In genomic region chr4:124610703-124611102, GRCm38 (mm10) we compare ENCODE assay signal across 36 mouse cellular contexts. TPM values are rescaled to one million over a fixed set of nuclear protein-coding genes. Genes with fewer than 3 reads are reported as not detected.
"Had no signal": no experiment of that assay in that cellular context is flagged by ENCODE, and none has a peak within 500 bp of the region (broad histone marks: within the 10 kb centered on the region; RNA-seq: fewer than 3 reads in every experiment).

TSS of gene 3100002H09Rik (minus strand) at chr4:124610803.

- H3K4me2 ChIP-seq: heart, embryonic 11.5 days; heart, embryonic 12.5 days; heart, embryonic 13.5 days; heart, embryonic 15.5 days; hindbrain, embryonic 12.5 days; hindbrain, embryonic 13.5 days; hindbrain, embryonic 14.5 days; hindbrain, embryonic 15.5 days; intestine, embryonic 15.5 days; kidney, embryonic 15.5 days had no signal

- ATAC-seq: hindbrain, embryonic 16.5 days; hindbrain, postnatal 0 days; inflammation-experienced regulatory T-cells, adult 6 months; intestine, embryonic 15.5 days; intestine, embryonic 16.5 days; intestine, postnatal 0 days had no signal

- DNase-seq: heart, postnatal 36 days; kidney, adult 11 months; kidney, adult 18-20 months; kidney, adult 2 months; kidney, adult 8-10 months; kidney, adult 9 months; kidney, postnatal 10 days; kidney, postnatal 14 days; kidney, postnatal 25 days; kidney, postnatal 36 days; kidney, postnatal 4 days; layer of hippocampus, postnatal 36 days had no signal

- H3K9me3 ChIP-seq: heart, embryonic 10.5 days; heart, embryonic 12.5 days; heart, embryonic 13.5 days; heart, embryonic 15.5 days; hindbrain, embryonic 10.5 days; hindbrain, embryonic 12.5 days; hindbrain, embryonic 13.5 days; hindbrain, embryonic 15.5 days; intestine, embryonic 15.5 days; kidney, embryonic 15.5 days had no signal

- H3K4me3 ChIP-seq: heart, embryonic 10.5 days; heart, embryonic 12.5 days; heart, embryonic 13.5 days; heart, embryonic 15.5 days; hindbrain, embryonic 10.5 days; hindbrain, embryonic 12.5 days; hindbrain, embryonic 13.5 days; hindbrain, embryonic 15.5 days; intestine, embryonic 15.5 days; kidney, embryonic 15.5 days; layer of hippocampus, adult 2 months had no signal

- H3K27ac ChIP-seq: heart, embryonic 10.5 days; heart, embryonic 13.5 days; heart, embryonic 15.5 days; hindbrain, embryonic 10.5 days; hindbrain, embryonic 12.5 days; hindbrain, embryonic 13.5 days; hindbrain, embryonic 14.5 days; hindbrain, embryonic 15.5 days; hindbrain, postnatal 0 days; intestine, embryonic 15.5 days; kidney, embryonic 15.5 days; kidney, postnatal 0 days; layer of hippocampus, adult 2 months had no signal

- H3K4me1 ChIP-seq: heart, embryonic 15.5 days; intestine, embryonic 15.5 days had no signal

- H3K9ac ChIP-seq: heart, embryonic 12.5 days; heart, embryonic 13.5 days; heart, embryonic 15.5 days; hindbrain, embryonic 12.5 days; hindbrain, embryonic 13.5 days; hindbrain, embryonic 14.5 days; hindbrain, embryonic 15.5 days; intestine, embryonic 15.5 days; kidney, embryonic 15.5 days had no signal

- H3K36me3 ChIP-seq: heart, embryonic 10.5 days; heart, embryonic 12.5 days; heart, embryonic 13.5 days; heart, embryonic 15.5 days; hindbrain, embryonic 10.5 days; hindbrain, embryonic 12.5 days; hindbrain, embryonic 13.5 days; hindbrain, embryonic 15.5 days; intestine, embryonic 15.5 days; kidney, embryonic 15.5 days had no signal

RNA-seq across cellular contexts. Expression of gene 3100002H09Rik, which starts in this region (rescaled TPM):
- polyA plus RNA-seq: heart, embryonic 11.5 days; heart, embryonic 12.5 days; heart, embryonic 14.5 days; heart, postnatal 0 days; hindbrain, embryonic 10.5 days; hindbrain, embryonic 13.5 days; hindbrain, embryonic 14.5 days; inflammation-experienced regulatory T-cells, adult 6 months; intestine, embryonic 14.5 days; intestine, embryonic 15.5 days; intestine, embryonic 16.5 days; intestine, postnatal 0 days; kidney, adult 2 months; kidney, embryonic 14.5 days; kidney, embryonic 15.5 days; kidney, postnatal 0 days; large intestine, adult 2 months had no signal
